Mouse (Mus musculus) kidney, adult 2 months (tissue): ENCODE results near the gene Nme1. TPM values are rescaled to one million over a fixed set of nuclear protein-coding genes. Genes with fewer than 3 reads are reported as not detected.

Experiments
- DNase-seq: peaks from one replicate; pipeline ENCODE4 v3.0.0; 2021
- H3K27ac ChIP-seq: fragments of 200-500 bp; 2 replicates; pipeline ENCODE4 v1.5.1; 2012; ENCODE audit warnings: low read depth, low read length, control low read depth, inconsistent platforms; ENCODE audit not compliant: insufficient read depth
- H3K27me3 ChIP-seq: fragments of 200-500 bp; replicated peaks from 2 replicates; pipeline ENCODE4 v1.6.1; 2012; ENCODE audit warnings: mild to moderate bottlenecking, moderate library complexity, low read length, inconsistent platforms; ENCODE audit not compliant: control insufficient read depth, insufficient read depth
- H3K36me3 ChIP-seq: fragments of 200-500 bp; 2 replicates; pipeline ENCODE4 v1.6.1; 2012; ENCODE audit warnings: mild to moderate bottlenecking, moderate library complexity, low read length, inconsistent platforms; ENCODE audit not compliant: control insufficient read depth, insufficient read depth
- H3K4me1 ChIP-seq: fragments of 200-500 bp; 2 replicates; pipeline ENCODE4 v1.6.1; 2011; ENCODE audit warnings: low read length; ENCODE audit not compliant: control insufficient read depth, insufficient read depth
- H3K4me3 ChIP-seq: fragments of 200-500 bp; 2 replicates; pipeline ENCODE4 v1.5.1; 2011; ENCODE audit warnings: mild to moderate bottlenecking, low read depth, low read length, control low read depth; ENCODE audit not compliant: insufficient read depth
- CTCF ChIP-seq: fragments of 200-500 bp; conservative IDR thresholded peaks from 2 replicates; pipeline ENCODE4 v1.5.1; 2011; ENCODE audit warnings: low read depth, mild to moderate bottlenecking, control low read depth, low read length, moderate library complexity, mixed read lengths; ENCODE audit not compliant: insufficient read depth, insufficient read length
- POLR2A ChIP-seq: fragments of 200-500 bp; IDR thresholded peaks from one replicate; pipeline ENCODE4 v1.6.1; 2011; ENCODE audit warnings: low read depth, low read length, control low read depth
- WGBS: fragments of 180-500 bp; shearing (Covaris S2); methylation state at CpG from one replicate; pipeline ENCODE4 v1.1.7; 2018; 5-methylcytosine and 5-hydroxymethylcytosine counted together
- polyA plus RNA-seq: library from polyadenylated mRNA; depleted of rRNA; stranded (reverse); fragments of >200 nt; gene quantifications from 2 replicates; pipeline ENCODE4 v1.2.3, GENCODE M21; 2012; rRNA removed

The Nme1 gene
- 158 and 178 TPM in 2 replicates for polyA plus RNA-seq

GRCm38 (mm10) chr11:93968005-93968847 lies at the start of gene Nme1, which contains the start of gene Gm20390:
Gene Nme1, minus strand, starts transcription at chr11:93968521.
Gene Gm20390, minus strand, starts transcription at chr11:93968293.
- H3K4me3 ChIP-seq, result peak within 1 kb of the TSS; percentile 82
- H3K4me1 ChIP-seq, result peaks cover 3% of the 10 kb centered on the region; the same call in 1 of the 2 replicates
- TF ChIP-seq POLR2A (no peak), CTCF (peak; percentile 91)
- H3K36me3 ChIP-seq, result peaks cover 2% of the 10 kb centered on the region; the same call in 1 of the 2 replicates
- DNase-seq, result peak; percentile 99
- under 1% methylated on average over 40 of the region's 40 CpGs for WGBS
- H3K27ac ChIP-seq, result peak within 1 kb of the TSS; percentile 48
- H3K27me3 ChIP-seq, result no peaks in the 10 kb centered on the region

DNA sequence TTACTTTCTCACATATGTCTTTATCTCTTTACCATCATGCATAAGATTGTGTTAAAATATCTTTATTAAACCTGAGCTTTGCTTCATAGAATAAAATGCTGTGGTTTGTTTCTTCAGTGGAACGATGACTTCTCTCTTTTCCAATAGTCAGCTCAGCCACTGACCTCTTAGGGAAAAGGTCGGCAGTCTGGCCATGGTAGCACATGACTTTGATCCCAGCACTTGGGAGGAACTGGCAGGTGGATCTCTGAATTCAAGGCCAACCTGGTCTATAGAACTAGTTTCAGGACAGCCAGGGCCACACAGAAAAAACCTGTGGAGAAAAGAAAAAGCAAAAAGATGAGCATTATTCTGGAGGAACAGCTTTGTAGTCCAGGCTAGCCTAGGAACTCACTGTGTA lies 35.0 kb upstream of the Nme1 start:
- no peak for TF ChIP-seq POLR2A
- no peak for TF ChIP-seq CTCF
- H3K4me1 ChIP-seq, result peaks cover 28% of the 10 kb centered on the region; the same call in 1 of the 2 replicates
- peak; percentile 52 for DNase-seq
- WGBS, result 49% methylated on average over 2 of the region's 2 CpGs
- H3K4me3 ChIP-seq, result no peak overlapping the region
- H3K36me3 ChIP-seq, result no peaks in the 10 kb centered on the region
- H3K27ac ChIP-seq, result no peak overlapping the region
- no peaks in the 10 kb centered on the region for H3K27me3 ChIP-seq

- H3K4me3 ChIP-seq, result no peak overlapping the region
- TF ChIP-seq POLR2A (no peak), CTCF (no peak)
- H3K36me3 ChIP-seq, result no peaks in the 10 kb centered on the region
- 0 out of 2 replicates have a peak overlapping the region, but pooled peaks have one; percentile 49 for H3K27ac ChIP-seq
- H3K27me3 ChIP-seq, result no peaks in the 10 kb centered on the region
- H3K4me1 ChIP-seq, result peaks cover 30% of the 10 kb centered on the region; the same call in 1 of the 2 replicates
- peak; percentile 54 for DNase-seq
These were observed 31.0 kb upstream of the Nme1 start for GRCm38 (mm10) chr11:93999276-93999675.

DNA sequence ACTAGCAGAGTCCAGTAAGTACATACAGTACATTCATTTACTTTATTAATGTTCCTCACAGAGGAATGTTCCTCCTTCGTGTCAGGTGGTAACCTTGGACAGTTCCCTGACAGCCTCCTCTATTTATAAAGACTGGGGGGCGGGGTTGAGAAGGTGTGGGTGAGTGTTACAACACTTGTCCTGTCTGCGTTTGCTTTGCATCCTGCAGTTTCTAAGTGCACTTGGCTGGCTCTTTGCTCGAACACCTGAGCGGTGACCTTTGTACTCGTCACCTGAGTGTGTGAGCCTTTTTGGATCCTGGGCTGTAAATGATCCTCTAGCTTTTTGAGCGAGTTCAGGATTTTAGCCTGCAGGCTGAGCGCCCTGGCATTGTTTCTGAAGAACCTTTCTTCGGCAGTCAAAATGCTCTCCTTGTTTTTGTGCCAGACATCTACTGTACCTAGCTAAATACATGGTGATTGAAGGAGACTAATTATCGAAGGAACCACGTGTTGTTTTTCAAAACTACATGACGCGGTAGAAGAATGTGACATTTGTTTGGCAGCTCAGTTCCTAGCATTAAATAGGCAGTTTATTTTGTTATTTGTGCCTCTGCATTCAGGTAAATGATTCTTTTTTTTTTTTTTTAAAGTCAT lies 28.9 kb upstream of the Nme1 start:
- Histone ChIP-seq H3K4me3 (peak overlapping the region; percentile 37), H3K27me3 (no peaks in the 10 kb centered on the region), H3K4me1 (peaks cover 24% of the 10 kb centered on the region; the same call in 1 of the 2 replicates), H3K27ac (peak overlapping the region; percentile 96), H3K36me3 (no peaks in the 10 kb centered on the region)
- 6% methylated on average over 13 of the region's 13 CpGs for WGBS
- DNase-seq, result peak; percentile 96
- TF ChIP-seq CTCF (no peak), POLR2A (no peak)

DNA sequence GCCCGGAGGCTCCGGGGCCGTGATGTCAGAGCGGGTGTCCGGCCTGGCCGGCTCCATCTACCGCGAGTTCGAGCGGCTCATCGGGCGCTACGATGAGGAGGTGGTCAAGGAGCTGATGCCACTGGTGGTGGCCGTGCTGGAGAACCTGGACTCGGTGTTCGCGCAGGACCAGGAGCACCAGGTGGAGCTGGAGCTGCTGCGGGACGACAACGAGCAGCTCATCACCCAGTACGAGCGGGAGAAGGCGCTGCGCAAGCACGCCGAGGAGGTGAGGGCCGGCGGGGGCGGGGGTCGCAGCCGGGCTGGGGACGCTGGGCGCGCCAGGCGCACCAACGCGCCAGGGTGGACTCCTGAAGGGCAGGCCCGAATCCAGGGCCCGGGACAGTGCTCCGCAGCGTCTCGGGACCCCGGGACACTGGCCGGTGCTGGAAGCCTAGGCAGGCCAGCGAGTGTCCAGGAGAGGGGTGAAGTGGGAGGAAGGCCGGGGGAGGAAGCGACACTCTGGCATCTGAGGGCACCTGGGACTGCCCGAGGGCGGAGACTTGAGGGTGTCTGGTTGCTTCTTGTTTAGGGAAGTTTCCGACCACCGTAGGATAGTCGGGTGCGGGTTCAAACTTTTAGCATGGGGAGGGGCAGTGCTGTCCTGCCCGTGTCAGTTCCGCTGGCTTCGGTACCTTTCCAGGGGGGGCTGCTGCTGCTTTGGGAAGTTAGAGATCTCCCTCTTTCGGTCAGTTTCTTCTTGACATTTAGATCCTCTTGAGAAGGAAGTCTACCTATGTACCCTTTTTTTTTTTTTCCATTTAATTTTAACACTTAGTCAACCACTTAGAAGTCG lies 28.2 kb upstream of the Nme1 start:
- peak; percentile 61 for DNase-seq
- Histone ChIP-seq H3K4me1 (peaks cover 24% of the 10 kb centered on the region; the same call in 1 of the 2 replicates), H3K36me3 (no peaks in the 10 kb centered on the region), H3K27me3 (no peaks in the 10 kb centered on the region), H3K27ac (peak overlapping the region; percentile 96), H3K4me3 (peak overlapping the region; percentile 96)
- TF ChIP-seq POLR2A, result no peak
- peak; percentile 20; the same call in 1 of the 2 replicates for TF ChIP-seq CTCF
- under 1% methylated on average over 58 of the region's 58 CpGs for WGBS

GRCm38 (mm10) chr11:93995720-93996305 lies 27.5 kb upstream of the Nme1 start, which contains the start of gene Spag9:
Gene Spag9, plus strand, starts transcription at chr11:93996091.
- peak; percentile 97 for DNase-seq
- WGBS, result 1% methylated on average over 70 of the region's 70 CpGs
- Histone ChIP-seq H3K4me3 (peak within 1 kb of the TSS; percentile 96), H3K27me3 (no peaks in the 10 kb centered on the region), H3K36me3 (no peaks in the 10 kb centered on the region), H3K4me1 (peaks cover 24% of the 10 kb centered on the region; the same call in 1 of the 2 replicates), H3K27ac (peak within 1 kb of the TSS; percentile 99)
- TF ChIP-seq POLR2A, result peak; percentile 83
- TF ChIP-seq CTCF, result no peak
